In genomic region chrX:52164134-52164737, GRCm38 (mm10) we compare ENCODE assay signal across 8 mouse cellular contexts. TPM values are rescaled to one million over a fixed set of nuclear protein-coding genes. Genes with fewer than 3 reads are reported as not detected.
DNase-seq lines count a peak whose midpoint lies in the region; ATAC-seq lines count a peak whose summit lies in the region.

No protein-coding gene starts in this region.

- peak; percentile 12 for DNase-seq in left cerebral cortex, postnatal 4 days
- DNase-seq in left cerebral cortex, adult 18-20 months (ENCODE audit: low spot score in 2 of 2) = no peak
- peak; percentile 34 for DNase-seq in embryonic facial prominence, embryonic 10.5 days (ENCODE audit: low spot score)
- DNase-seq in neural tube, embryonic 11.5 days (ENCODE audit: low spot score) = peak; percentile 20
- DNase-seq in cerebellum, adult 18-20 months = no peak
- no peak for DNase-seq in layer of hippocampus, postnatal 14 days (ENCODE audit: low spot score in 2 of 2)

- H3K27me3 ChIP-seq in embryonic facial prominence, embryonic 10.5 days (replicated peaks; ENCODE audit: low read depth, poor library complexity, severe bottlenecking) = peaks cover 58% of the 10 kb centered on the region
- H3K27me3 ChIP-seq in heart, embryonic 15.5 days = no peaks in the 10 kb centered on the region; the same call in 1 of the 2 replicates
- peaks cover 29% of the 10 kb centered on the region; the same call in 1 of the 2 replicates for H3K27me3 ChIP-seq in limb, embryonic 13.5 days
- no peaks in the 10 kb centered on the region for H3K27me3 ChIP-seq in neural tube, embryonic 11.5 days (ENCODE audit: control insufficient read depth, insufficient read depth, low read length)

- no peaks in the 10 kb centered on the region for H3K36me3 ChIP-seq in embryonic facial prominence, embryonic 10.5 days (replicated peaks)
- H3K36me3 ChIP-seq in heart, embryonic 15.5 days = no peaks in the 10 kb centered on the region
- no peaks in the 10 kb centered on the region for H3K36me3 ChIP-seq in limb, embryonic 13.5 days
- H3K36me3 ChIP-seq in neural tube, embryonic 11.5 days (ENCODE audit: control insufficient read depth, insufficient read depth, low read length) = no peaks in the 10 kb centered on the region

- ATAC-seq in heart, embryonic 15.5 days (replicated peaks; ENCODE audit: insufficient number of reproducible peaks, insufficient read depth, low FRiP score, low read depth) = 0 out of 2 replicates have a peak, but pooled peaks have one; percentile 14
- ATAC-seq in limb, embryonic 13.5 days (ENCODE audit: low FRiP score, low read depth) = no peak
- peak; percentile 20; the same call in 1 of the 2 replicates for ATAC-seq in neural tube, embryonic 11.5 days (ENCODE audit: insufficient read depth, low FRiP score, low TSS enrichment)

- 18% methylated on average over 44 of the region's 44 CpGs for WGBS in embryonic facial prominence, embryonic 10.5 days
- WGBS in heart, embryonic 15.5 days = 16% methylated on average over 42 of the region's 44 CpGs
- 22% methylated on average over 37 of the region's 44 CpGs for WGBS in limb, embryonic 13.5 days
- 22% methylated on average over 42 of the region's 44 CpGs for WGBS in neural tube, embryonic 11.5 days

- H3K9ac ChIP-seq in heart, embryonic 15.5 days = peak overlapping the region; percentile 80
- H3K9ac ChIP-seq in limb, embryonic 13.5 days = peak overlapping the region; percentile 82
- H3K9ac ChIP-seq in neural tube, embryonic 11.5 days (ENCODE audit: low read length) = peak overlapping the region; percentile 55

- intact Hi-C loops in left cerebral cortex, postnatal 4 days (cut with DNase I) = no loop called here

- no peaks in the 10 kb centered on the region for H3K9me3 ChIP-seq in embryonic facial prominence, embryonic 10.5 days
- no peaks in the 10 kb centered on the region for H3K9me3 ChIP-seq in heart, embryonic 15.5 days (replicated peaks)
- no peaks in the 10 kb centered on the region for H3K9me3 ChIP-seq in limb, embryonic 13.5 days
- no peaks in the 10 kb centered on the region for H3K9me3 ChIP-seq in neural tube, embryonic 11.5 days (ENCODE audit: control insufficient read depth, low read length)

- H3K4me1 ChIP-seq in embryonic facial prominence, embryonic 10.5 days = peaks cover 6% of the 10 kb centered on the region
- no peaks in the 10 kb centered on the region for H3K4me1 ChIP-seq in heart, embryonic 15.5 days (replicated peaks)
- H3K4me1 ChIP-seq in limb, embryonic 13.5 days = peaks cover 16% of the 10 kb centered on the region
- H3K4me1 ChIP-seq in neural tube, embryonic 11.5 days (ENCODE audit: control insufficient read depth, insufficient read depth, low read length) = no peaks in the 10 kb centered on the region

- H3K27ac ChIP-seq in embryonic facial prominence, embryonic 10.5 days (replicated peaks) = peak overlapping the region; percentile 86
- H3K27ac ChIP-seq in heart, embryonic 15.5 days = peak overlapping the region; percentile 82
- peak overlapping the region; percentile 61; the same call in 1 of the 2 replicates for H3K27ac ChIP-seq in limb, embryonic 13.5 days
- no peak overlapping the region for H3K27ac ChIP-seq in neural tube, embryonic 11.5 days (ENCODE audit: low read depth, low read length)

- H3K4me2 ChIP-seq in heart, embryonic 15.5 days = peak overlapping the region; percentile 76
- peak overlapping the region; percentile 65 for H3K4me2 ChIP-seq in limb, embryonic 13.5 days (replicated peaks)
- H3K4me2 ChIP-seq in neural tube, embryonic 11.5 days (ENCODE audit: low read depth) = peak overlapping the region; percentile 71

- peak overlapping the region; percentile 66 for H3K4me3 ChIP-seq in embryonic facial prominence, embryonic 10.5 days
- H3K4me3 ChIP-seq in heart, embryonic 15.5 days = peak overlapping the region; percentile 67
- peak overlapping the region; percentile 61 for H3K4me3 ChIP-seq in limb, embryonic 13.5 days
- peak overlapping the region; percentile 36 for H3K4me3 ChIP-seq in neural tube, embryonic 11.5 days (ENCODE audit: low read depth, low read length)

RNA-seq across cellular contexts. Expression of gene Gpc4, which starts 0.8 kb away (rescaled TPM):
- total RNA-seq in left cerebral cortex, postnatal 4 days (2021) = 10 to 100 TPM; 17.5 to 18.6 TPM
- total RNA-seq in left cerebral cortex, adult 18-20 months (2021) = 10 to 100 TPM; 20.1 to 23.2 TPM
- polyA plus RNA-seq in embryonic facial prominence, embryonic 10.5 days (2016; fragmentation: Nextera tagmentation; extraction: Ambion mirVana) = 35.3 and 36.2 TPM in 2 replicates
- polyA plus RNA-seq in heart, embryonic 15.5 days (2015; fragmentation: Nextera tagmentation; extraction: Ambion mirVana) = 46.2 and 46.5 TPM in 2 replicates
- 82.0 and 85.9 TPM in 2 replicates for polyA plus RNA-seq in limb, embryonic 13.5 days (2015; fragmentation: Nextera tagmentation; extraction: Ambion mirVana)
- 16.9 and 17.8 TPM in 2 replicates for polyA plus RNA-seq in neural tube, embryonic 11.5 days (2014; fragmentation: Nextera tagmentation; extraction: Ambion mirVana)
- total RNA-seq in layer of hippocampus, postnatal 14 days (2021) = 10 to 100 TPM; 29.8 to 31.3 TPM

Comparison
In these comparisons a context has a peak if more than half of its experiments do, and no peak if none do; other contexts are left out.
1. DNase-seq: peak in left cerebral cortex, postnatal 4 days (single experiment), embryonic facial prominence, embryonic 10.5 days (single experiment) and neural tube, embryonic 11.5 days (single experiment); none in left cerebral cortex, adult 18-20 months (0 of 2), cerebellum, adult 18-20 months (0 of 2) and layer of hippocampus, postnatal 14 days (0 of 2).
2. Peak in every context shown above with its lines, with median percentiles within 50 percentile points of each other: H3K4me3 ChIP-seq, H3K4me2 ChIP-seq and H3K9ac ChIP-seq.